Mouse (Mus musculus) fat pad, adult 2 months (tissue): ENCODE measurements around the gene Kremen1.

Source experiments
- DNase-seq: peaks from one replicate; pipeline ENCODE4 v3.0.0-alpha.2; 2011; ENCODE audit warnings: low read depth, low spot score; ENCODE audit errors: extremely low read depth

The Kremen1 gene

GRCm38 (mm10) chr11:5269846-5270461, 8.6 kb upstream of the Kremen1 start:
- no peak for DNase-seq

DNA sequence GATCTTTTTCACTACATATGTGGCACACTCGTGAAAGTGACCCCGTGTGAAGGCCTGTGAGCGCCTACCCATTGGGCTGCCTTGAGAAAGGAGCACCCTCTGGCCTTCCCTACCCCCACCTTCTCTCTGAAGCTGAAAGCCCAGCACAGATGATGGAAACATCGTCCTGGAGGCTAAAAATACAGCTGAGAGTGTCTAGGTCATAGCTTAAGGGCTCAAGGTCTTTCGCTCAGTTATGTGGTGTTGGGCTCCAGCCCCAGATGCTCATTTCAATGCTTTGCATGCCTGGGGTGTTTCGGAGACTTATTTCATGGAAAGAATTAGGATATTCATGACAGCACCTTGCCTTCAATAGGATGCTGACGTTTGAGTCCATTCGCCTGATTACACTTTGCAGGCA, 4.4 kb upstream of the Kremen1 start:
- no peak for DNase-seq

- peak; percentile 81 for DNase-seq
Observed at GRCm38 (mm10) chr11:5263078-5263730, 1.8 kb upstream of the Kremen1 start.

GRCm38 (mm10) chr11:5260942-5261459, 357 bp downstream of the Kremen1 start:
- no peak for DNase-seq

DNA sequence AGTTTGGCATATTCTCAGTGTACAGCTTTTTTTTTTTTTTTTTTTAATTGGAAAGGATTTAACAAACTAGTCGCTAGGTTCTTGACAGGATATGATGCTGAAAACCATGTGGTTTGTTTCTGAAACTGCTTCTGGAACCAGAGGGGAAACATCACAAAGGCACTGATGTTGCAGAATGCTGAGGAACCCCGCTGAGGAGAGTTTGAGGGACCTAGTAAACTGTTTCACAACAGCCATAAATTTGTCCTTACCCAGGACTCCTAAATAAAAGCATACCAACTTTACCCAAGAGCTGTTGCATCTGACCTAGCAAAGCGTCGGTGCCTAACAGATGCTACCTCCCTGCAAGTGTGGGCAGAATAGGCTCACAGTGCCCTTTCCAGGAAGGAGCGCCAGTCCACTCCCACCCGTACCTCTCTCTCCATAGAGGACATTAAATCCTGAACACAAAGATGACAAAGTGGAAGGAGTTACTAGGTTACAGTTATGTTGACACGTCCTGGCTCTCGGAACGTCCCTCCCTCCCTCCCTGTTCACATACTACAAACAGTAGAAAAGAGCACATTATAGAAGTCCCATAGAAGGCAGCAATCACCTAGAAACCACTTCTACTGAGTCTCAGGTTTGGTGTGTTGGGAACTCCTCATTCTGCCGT, 1.3 kb downstream of the Kremen1 start:
- DNase-seq = no peak

DNA sequence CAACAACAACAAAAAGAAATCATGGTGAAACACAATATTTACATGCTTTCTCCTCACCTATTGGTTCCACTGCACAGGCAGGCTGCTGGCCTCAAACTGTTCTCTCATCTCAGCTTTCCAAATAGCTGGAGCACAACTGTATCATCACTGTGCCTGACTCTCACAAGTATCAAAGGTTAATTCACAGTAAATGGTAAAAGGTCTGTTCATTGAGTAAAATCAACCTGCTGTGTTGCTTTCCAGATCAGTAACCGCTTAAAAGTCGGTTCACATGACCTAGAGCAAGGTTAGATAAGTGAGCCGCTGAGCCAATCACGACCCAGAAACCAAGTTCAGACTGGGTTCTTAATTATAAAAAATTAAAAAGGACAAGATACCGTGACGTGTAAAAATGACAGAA, 3.3 kb downstream of the Kremen1 start:
- DNase-seq = no peak

DNA sequence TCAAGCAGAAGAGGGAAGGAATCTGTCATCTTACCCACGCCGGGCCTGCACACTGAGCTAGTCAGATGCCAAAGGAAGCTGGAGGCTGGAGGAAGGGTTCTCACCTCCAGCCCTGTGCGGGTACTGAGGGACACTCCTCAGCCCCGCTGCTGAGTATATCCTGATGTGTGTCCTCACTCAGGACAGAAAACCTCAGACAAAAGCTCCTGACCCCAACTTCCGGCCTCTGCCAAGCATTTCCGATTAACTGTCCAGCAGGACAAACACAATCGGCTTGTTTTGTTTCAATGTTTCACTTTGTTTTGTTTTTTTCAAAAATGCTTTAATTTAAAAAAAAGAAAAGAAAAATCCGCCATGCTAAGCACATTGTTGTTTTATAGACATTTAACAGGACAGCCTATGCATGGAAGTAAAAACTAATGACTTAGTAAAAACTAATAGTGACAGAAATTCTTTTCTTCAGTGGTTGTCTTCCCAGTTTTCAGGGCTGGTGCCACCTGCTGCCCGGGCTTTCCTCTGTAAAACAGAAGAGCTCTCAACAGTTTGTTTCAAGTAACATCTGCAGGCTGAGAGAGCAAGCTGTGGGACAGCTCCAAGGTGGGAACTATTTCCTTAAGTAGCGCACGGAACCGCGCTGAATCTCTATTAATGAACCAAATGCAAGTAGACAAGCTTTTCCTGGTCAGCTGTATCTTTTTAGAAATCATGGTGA, 4.1 kb downstream of the Kremen1 start:
- DNase-seq = no peak

- DNase-seq = no peak
Observed at GRCm38 (mm10) chr11:5255509-5256014, 5.8 kb downstream of the Kremen1 start.

- DNase-seq = no peak
Observed at GRCm38 (mm10) chr11:5254016-5254415, 7.3 kb downstream of the Kremen1 start.

DNA sequence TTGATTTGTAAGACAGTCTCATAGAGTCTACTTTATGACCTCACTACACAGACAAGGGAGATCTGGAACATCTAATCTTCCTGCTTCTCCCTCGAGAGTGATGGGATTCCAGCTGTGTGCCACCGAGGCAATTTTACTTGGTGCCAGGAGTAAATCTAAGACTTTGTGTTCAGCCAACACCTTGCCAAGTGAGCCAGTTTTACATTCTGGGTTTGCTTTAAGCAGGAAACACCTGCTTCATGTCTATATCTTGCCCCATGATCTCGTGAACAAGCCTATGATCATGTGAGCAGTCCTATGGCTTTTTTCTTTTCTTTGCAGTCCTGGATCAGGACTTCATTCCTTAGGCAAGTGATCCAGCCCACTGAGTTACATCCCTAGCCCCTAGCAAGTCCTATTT, 7.8 kb downstream of the Kremen1 start:
- no peak for DNase-seq

GRCm38 (mm10) chr11:5252727-5253126, 8.6 kb downstream of the Kremen1 start:
- DNase-seq = no peak

GRCm38 (mm10) chr11:5251112-5251511, 10.2 kb downstream of the Kremen1 start:
- DNase-seq = no peak

DNA sequence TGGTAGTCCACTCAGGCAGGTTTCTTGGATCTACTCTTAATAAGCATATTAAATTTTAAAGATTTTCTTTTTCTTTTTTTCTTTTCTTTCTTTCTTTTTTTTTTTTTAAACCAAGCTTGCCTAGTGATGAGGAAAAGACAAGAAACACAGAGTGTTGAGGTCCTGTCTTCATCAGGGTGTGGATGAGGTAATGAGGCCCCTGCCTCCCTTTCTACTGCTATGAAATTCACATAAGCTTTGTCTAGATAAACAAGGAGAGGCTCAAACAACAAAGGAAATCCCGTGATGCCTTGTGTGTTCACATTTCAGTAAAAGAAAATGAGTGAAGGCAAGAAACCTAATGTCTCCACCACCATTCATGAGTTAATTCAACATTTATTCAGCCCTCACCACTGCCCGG, 13.2 kb downstream of the Kremen1 start:
- no peak for DNase-seq

- no peak for DNase-seq
Observed at GRCm38 (mm10) chr11:5245431-5245830, 15.9 kb downstream of the Kremen1 start.

- no peak for DNase-seq
Observed at GRCm38 (mm10) chr11:5244749-5245130, 16.6 kb downstream of the Kremen1 start.

DNA sequence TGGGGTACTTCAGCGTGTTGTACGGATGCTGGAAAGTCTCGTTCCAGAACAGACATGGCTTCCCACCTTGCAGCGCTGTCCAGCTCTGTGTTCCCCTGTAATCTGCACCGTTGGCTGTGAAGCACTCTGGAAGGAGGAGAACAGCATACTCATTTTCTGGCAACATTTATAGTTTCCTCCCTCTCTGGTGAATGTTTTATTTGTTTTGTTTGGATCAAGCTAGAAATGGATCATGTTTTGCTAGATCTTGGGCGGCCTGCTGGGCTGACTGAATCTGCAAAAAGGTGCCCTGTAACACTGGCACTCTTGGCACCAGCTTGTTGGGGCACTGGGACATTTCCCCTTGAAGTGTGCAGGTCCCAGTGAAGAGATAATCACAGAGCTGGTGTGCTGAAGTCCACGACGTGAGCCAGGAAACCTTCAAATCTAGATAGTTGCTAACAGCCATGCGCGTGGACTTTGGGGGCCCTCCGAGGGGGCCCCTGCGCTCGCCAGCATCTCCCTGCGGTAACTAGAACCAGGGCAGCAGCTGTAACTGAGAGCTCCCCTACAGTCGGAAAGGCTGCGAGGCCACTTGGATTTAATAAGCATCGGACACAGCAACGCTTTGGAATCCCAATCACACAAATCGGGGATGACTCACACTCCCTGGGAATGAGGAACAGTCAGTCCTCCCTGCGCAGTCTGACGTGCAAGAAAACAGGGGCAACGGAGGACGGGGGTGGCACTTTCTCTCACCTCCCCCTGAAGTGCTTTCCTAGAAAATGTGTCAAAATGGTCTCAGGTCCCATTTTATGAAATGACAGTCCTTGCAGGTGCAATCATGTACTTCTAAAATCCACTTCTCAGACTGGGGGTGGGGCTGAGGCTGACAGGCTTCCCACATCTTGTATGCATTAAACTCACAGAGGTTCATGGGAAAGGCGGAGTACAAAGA, 17.3 kb downstream of the Kremen1 start:
- DNase-seq = no peak

GRCm38 (mm10) chr11:5243208-5243607, 18.1 kb downstream of the Kremen1 start:
- DNase-seq = no peak

DNA sequence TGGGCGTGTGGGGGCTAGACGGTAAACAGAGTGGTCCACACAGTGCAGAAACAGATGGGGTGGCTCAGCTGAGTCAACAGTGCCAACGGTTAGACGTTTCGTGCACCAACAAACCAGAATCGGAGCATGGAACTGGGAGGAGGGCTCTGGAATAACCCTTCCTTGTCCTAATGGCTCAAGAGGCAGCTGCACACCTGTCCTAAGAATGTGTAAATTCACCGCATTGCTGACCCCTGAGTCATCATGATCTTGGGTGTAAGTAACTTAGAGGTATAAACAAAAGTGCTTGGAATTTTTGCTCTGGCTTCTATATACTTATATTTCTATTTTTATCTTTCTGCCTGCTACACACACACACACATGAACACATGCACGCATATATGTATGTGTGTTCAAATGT, 19.2 kb downstream of the Kremen1 start:
- DNase-seq = no peak

DNA sequence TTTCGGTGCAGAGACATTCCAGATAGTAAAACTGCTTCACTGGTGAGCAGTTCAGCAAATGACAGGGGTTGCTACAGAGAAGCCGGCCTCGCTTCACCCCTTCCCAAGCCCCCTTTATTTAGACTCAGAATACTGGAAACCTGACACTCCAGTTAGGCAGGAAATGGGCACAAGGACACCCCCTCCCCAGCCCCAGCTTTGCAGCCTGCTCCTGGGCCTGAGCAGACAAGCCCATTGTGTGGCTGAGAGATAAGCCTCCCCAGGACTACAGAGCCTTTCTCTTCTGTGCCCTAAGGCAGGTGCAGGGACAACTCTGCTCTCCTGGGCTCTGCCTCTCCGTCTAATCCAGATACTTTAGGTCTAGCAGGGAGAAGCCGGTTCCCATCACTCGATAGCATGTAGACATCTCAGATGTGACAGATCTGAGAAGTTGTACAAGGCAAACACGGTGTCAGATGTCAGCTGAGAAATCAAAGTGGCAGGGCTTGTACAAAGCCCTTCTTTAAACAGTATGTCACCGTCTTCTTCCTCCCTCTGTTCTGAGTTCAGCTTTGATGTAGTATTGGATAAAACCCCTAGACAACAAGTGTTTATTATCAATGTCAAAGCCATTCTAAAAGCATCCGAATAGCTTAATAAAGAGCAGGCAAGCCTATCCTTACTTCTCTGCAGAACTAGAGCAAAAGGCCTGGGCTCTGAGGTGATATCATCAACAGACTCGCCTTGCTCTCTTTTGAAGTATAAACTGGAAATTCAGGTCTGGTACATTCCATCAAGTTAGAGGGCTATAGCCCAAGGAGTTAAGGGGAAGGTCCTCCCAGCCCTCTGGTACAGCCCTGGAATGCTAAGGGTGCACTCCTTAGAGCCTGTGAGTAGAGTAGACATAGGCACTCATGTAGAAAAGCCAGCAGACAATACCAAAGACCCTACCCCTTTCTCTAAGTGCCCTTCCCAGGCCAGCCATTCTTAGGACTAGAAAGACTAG, 21.4 kb downstream of the Kremen1 start:
- DNase-seq = no peak
